Mouse (Mus musculus) yolk sac, embryonic 10.5 days (tissue): ENCODE measurements around the gene Vmn1r137.
"Not testable (repeated sequence)": the region's sequence is repeated elsewhere in the genome, so short reads cannot be mapped to it uniquely, and the experiment has no call there.

ENCODE experiments used
- DNase-seq: peaks from one replicate; pipeline ENCODE4 v3.0.0-alpha.2; 2017; ENCODE audit warnings: low spot score

Gene Vmn1r137

GRCm38 (mm10) chr7:21994287-21994686, at the start of gene Vmn1r137:
TSS of gene Vmn1r137 (plus strand) at chr7:21994587.
- DNase-seq, result not testable (repeated sequence)

GRCm38 (mm10) chr7:22028797-22029196, 34.4 kb downstream of the Vmn1r137 start, which contains the start of gene Vmn1r138:
TSS of gene Vmn1r138 (minus strand) at chr7:22028897.
- DNase-seq, result not testable (repeated sequence)
